Mouse (Mus musculus) liver, postnatal 0 days (tissue): ENCODE data around the gene Smco2.

Experiments used
- CTCF ChIP-seq: sonication (generic); IDR thresholded peaks from 2 replicates; pipeline ENCODE4 v1.5.1; 2016; ENCODE audit warnings: antibody characterized with exemption, low read depth
- EP300 ChIP-seq: IDR thresholded peaks from 2 replicates; pipeline ENCODE4 v1.6.1; 2016; ENCODE audit warnings: antibody characterized with exemption, low read depth, mild to moderate bottlenecking

DNA sequence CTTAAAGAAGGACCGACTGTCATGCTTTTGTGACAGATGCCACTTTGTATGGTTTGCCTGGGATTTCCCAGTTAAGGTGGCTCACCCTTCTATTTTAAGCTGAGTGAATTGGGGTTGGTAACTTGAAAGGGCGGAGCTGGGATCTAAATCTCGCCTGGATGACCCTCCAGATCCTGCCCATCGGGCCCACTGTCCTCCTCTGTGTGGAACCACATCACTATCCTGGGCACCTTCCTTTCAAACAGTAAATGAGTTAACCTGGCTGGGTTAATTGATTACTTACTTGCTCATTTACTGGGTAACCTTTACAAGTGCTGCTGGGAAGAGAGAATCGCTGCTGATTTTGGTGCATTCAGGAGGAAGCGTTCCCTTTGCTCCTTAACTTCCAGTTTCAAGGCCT lies 68.4 kb downstream of the Smco2 start:
- TF ChIP-seq CTCF = no peak
- TF ChIP-seq EP300 = no peak
